Mouse (Mus musculus) adrenal gland, postnatal 25 days (tissue): ENCODE data around the gene Bhlhe41. TPM values are rescaled to one million over a fixed set of nuclear protein-coding genes. Genes with fewer than 3 reads are reported as not detected.

Experiments
- DNase-seq: peaks from one replicate; pipeline ENCODE4 v3.0.0; 2021; ENCODE audit warnings: mixed read lengths
- long read RNA-seq: library from polyadenylated mRNA; stranded (forward); transcript quantifications from one replicate; pipeline ENCODE4 v2.0.0, GENCODE M21; 2021
- total RNA-seq: library from RNA; stranded (reverse); gene quantifications from 2 replicates; pipeline ENCODE4 v1.2.3, GENCODE M21; 2021

Bhlhe41 gene
- 12.3 and 16.2 TPM in 2 replicates for total RNA-seq
- long read RNA-seq, partial matches to known transcripts: 1 of 1 reads
- long read RNA-seq, other reads (novel, unspliced or antisense): 0 of 1 reads

DNA sequence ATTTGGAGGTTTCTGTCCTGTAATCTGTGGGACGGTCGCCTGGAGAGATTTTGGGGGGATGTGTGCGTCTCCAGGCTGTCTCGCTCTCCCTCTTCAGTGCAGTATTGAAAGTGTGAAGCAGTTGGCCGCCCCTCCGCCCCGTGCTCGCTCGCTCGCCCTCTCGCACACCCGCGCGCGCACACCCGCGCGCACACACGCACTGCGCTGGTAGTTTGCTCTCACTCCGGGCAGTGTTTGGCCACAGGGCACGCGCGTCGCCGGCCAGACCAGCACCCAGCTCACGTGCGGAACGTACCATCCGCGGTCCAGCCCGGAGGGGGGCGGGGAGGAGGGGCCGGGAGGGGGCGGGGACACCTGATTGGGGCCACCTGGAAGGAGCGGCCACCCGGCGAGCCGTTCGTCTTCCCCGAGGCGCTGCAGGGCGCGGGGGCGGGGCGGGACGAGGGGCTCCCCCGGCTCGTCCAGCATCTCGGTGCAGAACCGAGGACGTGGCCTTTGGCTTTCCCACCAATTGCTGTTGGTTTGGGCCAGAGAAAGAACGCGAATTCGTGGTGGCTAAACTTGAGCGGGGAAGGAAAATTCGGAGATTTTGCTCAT is at the start of gene Bhlhe41:
Gene Bhlhe41 (minus strand): TSS at position 270 of the 597 bp plus-strand sequence.
- peak; percentile 88 for DNase-seq

DNA sequence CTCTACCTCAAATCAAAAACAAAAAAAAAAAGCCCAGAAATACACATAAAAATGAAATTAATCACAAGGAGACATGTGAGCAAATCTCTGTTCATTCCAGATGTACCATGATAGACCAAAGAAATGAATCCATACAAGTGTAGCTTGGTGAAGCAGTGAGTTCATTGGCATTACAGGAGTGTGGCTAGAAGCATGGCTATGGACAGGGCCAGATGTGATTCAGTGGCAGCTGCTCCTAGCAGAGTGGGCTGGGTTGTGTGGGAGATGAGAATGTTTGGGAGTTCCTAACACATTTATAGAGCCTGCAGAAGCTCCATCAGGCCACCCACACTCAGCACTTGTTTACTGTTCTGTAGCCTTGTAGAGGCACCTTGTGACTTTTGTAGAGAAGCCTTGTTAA is 46.9 kb upstream of the Bhlhe41 start:
- DNase-seq: no peak

DNA sequence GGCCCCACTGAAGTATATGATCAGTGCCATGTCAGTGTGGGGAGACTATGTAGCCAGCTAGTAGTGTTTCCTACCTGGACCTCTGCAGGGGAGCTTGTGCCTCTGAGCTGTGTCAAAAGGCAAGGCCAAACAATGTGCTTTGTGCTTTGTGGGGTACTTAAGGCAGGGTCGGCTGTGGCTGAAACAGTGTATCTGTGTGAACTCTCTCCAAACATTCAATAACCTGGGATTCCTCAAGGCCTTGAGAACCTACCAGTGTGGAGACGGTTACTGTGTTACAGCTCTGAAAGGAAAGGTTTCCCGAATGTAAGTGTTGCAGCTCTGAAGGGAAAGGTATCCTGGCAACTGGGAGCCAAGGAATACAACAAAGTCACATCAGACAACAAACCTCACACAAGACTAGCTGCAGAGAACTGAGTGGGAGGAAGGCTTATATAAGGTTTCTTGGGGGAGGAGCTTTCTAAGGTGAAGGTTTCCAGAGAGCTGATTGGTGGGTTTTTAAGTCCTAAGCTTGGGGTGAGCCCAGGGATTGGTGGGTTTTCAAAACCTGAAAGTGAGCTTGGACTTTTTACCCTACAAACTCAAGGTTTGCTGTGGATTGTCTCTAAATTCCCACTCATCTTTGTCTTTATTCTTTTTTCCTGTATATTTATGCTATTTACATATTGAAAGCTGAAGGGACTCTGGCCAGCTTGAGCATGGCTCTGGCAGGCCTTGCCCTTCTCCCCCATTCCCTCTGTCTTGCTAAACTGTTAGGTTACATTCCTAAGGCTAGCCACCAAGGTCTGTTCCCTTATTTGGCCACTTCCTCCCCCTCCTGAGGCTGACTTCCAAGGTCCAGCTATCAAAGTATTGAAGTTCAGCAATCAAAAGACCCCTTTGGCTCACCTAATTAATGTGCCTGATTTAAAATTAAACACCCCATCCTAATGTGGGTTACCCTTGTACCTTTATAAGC is 45.4 kb upstream of the Bhlhe41 start:
- DNase-seq: no peak

DNA sequence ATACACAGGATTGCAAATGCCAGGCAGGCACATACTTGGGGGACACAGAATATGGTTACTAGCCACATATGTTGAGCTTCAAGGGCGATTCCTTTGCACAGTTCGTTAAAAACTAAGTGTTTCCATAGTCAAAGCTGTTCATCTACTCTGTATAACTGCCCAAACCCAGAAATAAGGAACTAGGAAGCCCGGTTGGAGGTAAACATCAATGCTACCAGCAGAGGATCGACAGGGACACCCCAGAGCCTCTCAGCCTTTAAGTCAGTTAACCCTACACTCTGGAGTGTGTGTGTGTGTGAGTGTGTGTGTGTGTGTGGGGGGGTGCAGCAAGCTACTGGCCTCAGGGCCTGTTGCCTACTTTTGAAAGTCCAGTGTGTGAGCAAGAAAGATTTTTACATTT is 44.6 kb upstream of the Bhlhe41 start:
- no peak for DNase-seq

DNA sequence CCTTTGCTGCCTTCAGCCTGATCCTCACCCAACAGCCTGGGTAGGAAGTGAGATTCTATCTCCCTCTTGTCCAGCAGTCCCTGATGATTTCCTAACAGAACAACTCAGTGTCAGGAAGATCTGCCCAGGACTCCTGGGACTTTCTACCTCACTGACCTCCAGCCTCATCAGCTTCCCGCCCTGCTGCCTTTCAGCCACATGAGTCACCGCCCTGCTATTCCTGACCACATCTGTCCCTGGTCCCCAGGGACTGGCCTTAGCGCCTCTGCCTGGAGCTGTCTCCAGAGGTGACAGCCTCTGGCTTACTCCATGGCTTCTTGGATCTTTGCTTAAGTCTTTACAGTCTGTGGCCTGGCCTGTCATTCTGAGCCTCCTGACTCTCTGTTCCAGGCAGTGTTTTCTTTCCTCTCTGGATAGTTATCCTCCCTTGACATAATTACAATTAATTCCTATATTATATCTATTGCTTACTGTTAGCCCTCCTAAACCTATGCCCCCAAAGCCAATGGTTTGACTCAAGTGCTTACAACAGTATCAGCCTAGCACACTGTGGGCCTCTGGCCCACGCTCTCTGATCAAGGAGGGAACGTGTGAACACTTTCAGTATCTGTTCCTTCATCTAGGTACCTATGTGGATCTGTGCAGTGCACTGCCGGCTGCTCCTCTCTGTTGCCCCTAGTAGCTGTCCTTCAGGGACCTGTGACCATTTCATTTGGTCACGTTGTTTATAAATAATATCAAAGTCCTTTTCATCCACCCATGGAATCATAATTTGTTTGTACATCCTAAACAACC is 40.9 kb upstream of the Bhlhe41 start:
- peak; percentile 57 for DNase-seq

DNA sequence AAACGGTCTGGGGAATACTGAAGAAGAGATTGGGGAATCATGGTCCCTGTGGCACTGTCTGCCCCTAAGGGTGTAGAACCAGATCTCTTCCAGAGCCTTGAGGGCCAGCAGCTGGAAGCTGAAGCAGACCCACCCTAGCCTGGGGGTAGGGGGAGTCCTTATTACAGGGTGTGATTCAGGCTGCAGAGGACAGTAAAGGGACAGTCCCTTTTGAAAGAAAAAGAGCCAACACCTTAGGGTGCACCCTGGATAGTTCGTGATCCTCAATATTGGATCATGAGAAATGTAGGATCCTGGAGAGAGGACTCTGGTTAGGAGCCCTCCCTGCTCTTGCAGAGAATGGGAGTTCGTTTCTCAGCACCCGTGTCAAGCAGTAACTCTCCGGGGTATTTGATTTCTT is 39.3 kb upstream of the Bhlhe41 start:
- no peak for DNase-seq

DNA sequence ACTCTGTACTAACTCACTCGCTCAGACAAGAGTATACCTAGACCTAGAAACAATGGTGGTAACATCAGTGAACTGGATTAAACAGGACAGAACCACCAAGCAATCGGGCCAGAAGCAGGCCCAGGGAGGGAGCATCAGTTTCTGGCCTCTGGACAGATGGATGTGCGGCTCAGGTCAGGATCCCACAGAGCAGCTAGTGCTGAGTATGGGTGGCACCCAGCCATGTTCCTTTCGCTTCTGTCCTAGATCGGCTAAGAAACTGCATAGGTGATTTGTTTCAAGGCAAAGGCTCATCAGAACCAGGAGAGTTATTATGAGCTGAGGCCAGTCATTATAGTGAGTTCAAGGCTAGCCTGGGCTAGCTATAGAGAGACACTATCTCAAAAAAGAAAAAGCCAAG is 38.8 kb upstream of the Bhlhe41 start:
- DNase-seq: no peak

DNA sequence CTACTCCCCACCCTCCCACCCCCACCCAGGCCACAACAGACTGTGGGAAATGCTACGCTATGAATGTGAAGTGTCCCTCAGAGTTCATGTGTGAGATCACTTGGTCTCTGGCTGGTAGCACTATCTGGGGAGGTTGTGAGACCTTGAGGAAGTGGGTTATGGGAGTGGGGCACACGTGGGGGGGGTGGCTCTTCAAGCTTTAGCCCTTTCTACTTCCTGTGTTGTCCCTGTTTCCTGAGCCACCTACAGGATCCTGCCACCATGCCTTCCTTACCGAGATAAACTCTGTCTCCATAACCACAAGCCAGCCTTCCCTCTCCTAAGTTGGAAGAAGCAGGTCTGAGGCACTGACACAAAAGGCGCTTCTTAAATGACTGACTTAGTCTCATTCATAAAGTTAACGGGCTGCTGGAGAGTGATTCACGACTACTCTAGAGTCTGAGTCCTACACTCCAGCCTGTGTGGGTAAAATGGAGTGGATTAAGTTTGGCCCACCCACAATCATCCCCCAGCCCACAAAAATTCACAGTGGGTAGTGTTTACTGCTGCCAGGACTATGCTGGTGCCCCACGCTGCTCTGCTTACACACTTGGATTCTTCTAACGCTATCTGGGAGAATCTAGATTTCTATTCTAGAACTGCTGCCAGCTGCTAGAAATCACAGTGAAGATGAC is 29.4 kb upstream of the Bhlhe41 start:
- DNase-seq: no peak

DNA sequence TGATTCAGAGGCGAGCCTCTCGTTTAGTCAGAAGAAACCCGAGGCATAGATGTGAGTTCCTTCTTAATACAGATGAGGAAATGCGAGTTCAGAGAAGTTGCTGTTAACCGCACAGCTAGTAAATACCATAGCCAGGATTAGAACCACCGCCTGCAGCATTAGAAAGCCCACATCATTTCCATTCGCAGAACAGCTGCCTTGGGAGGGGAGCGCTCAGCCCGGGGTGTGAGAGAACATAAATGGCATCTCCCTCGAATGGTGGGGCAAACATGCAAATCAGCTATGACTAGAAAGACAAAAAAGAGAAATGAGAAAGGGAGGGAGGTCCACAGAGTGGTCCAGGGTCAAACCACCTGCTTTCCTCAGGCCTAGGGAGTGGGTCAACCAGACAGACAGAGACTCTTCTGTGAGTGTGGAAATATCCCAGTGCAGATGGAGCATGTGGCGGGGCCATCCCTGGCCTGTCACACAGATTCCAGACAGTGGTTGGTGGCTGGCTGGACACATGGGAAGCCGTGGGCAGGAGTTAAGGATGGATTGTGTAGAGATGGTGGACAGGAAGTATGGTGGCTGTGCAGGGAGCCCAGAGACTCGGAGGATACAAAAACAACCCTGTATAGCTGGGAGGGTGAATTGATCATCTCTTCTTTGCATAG is 28.1 kb upstream of the Bhlhe41 start:
- no peak for DNase-seq

DNA sequence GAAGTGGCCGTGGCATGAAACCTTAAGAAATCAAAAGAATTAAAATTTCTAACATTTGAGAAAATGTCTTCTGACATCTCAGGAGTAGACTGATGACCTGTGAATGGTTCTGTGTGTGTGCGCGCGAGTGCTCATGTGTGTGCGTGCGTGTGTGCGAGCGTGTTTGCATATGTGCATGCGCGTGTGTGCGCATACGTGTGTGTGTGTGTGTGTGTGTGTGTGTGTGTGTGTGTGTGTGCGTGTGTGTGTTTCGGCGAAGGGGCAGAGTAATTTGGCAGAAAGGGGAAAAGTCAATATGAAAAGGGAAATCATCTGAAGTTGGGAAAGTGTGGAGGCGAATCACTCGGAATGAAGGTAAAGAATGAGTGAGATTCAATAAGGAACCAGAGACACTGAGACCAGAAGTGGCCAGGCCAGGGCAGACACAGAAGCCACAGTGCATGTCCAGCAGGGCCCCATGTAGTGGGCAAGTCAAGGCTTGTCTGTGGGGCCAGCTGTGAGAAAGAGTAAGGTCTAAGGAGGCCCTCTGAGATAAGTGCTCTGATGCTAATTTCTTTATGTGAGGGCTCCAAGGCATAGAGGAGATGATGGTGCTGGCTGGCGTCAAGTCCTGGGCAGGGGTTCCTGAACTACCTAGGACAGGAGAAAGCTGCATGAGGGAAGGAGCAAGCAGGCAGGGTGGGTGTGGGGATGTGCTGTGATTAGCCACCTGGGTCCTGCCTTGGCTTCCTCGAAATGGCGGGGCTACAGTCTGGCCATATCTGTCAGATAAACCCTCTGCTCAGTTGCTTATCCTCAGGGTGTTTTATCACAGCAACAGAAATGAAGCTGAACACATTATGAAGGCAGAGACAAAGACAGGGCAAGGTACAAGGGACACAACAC is 27.3 kb upstream of the Bhlhe41 start:
- no peak for DNase-seq

DNA sequence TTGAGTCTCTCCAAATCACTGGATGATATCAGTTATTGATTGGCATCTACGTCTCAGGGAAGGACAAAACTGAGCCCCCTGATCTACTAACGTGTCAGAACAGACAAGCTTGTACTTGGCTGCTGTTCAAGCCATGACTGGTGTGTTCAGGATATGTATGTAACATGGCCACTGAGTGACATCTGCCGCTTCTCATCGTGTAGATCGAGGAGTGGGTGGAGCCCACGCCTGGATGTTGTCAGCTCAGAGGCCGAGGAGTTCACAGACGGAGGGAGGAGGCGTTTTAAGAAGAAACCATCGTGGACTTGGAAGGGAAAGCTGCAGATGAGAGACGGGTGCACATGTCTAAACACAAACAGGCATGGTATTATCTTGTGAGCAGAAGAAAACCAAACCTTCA is 26.6 kb upstream of the Bhlhe41 start:
- DNase-seq: no peak

DNA sequence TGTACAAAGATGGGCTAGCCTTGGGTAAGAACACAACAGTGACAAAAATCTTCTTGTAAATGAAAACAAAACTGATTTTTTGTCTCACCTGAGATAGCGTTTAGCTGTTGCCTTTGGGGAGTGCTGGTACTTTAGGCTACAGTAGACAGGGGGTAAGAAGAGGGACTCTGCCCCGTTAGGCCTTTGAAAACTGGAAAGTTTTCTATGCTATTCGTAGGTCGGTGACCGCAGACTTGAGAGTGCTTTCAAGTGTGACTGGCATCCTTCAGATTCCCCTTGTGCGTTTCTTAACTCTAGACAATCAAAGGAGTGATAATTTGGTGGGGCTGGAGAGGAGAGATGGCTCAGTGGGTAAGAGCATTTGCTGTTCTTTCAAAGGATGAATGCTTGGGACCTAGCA is 22.4 kb upstream of the Bhlhe41 start:
- no peak for DNase-seq

DNA sequence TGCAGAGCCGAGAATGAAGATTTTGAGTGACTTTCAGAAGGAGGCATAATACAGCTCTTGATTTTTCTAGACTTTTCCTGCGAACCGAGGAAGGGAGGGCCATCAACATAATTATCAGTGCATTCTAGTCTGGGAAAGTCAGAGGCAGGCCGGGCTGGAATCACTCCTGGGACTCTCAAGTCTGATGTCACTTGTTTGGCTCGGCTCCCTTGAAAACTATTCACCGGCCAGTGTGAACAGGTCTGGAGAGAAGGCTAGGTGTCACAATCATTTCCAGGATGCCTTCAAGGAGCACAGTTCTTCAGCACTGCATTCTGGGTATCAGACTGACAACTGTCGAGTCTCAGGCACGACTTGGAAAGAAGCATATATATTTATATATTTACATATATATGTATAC is 20.9 kb upstream of the Bhlhe41 start:
- DNase-seq: no peak

DNA sequence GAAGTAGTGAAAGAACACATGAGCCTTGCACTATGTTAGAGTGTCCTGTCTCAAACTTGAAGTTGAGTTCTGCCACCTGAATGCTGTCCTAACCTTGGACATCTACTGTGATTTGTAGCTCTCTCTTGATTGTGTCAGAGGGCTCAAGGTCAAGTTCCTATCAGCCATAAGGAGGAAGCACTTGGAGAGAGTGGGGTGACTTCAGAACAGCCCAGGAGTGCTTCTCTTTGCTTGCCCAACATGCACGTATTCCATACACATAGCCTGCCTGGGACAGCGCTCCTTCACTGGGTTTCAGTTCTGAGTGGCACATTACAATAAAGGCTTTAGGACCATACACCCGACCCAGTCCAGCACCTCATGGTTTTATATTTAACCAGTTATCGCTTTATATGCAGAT is 19.7 kb upstream of the Bhlhe41 start:
- DNase-seq: no peak

DNA sequence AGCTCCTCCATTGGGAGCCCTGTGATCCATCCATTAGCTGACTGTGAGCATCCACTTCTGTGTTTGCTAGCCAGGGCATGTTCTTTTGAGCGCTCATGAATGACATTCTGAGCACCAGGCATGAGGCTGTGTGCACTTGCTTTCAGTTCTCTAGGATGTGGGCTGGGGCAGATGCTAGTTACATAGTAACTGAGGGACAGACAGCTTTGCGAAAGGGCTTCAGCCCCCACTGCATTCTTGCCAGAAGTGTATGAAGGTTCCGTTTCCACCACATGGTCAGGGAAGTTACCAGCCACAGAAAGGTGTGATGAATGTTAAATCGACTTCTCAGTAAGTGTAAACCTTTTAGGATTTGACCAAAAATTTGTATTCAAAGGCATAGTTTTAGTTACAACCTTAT is 18.3 kb upstream of the Bhlhe41 start:
- no peak for DNase-seq

DNA sequence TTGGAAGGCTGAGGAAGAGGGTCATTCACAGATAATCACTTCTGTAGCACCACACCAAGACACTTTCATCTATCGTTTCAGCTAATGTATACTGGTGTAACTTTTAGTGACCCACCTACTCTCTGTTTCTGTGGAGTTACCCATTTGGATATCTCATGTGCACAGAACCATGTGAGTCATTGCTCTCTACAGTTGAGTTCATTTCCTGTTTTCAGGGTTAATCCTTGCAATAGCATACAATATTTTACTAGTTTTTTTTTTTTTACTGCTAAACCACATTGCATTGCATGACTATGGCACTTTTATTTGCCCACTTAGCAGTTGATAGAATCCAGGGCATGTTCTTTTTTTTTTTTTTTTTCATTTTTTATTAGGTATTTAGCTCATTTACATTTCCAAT is 17.7 kb upstream of the Bhlhe41 start:
- no peak for DNase-seq

DNA sequence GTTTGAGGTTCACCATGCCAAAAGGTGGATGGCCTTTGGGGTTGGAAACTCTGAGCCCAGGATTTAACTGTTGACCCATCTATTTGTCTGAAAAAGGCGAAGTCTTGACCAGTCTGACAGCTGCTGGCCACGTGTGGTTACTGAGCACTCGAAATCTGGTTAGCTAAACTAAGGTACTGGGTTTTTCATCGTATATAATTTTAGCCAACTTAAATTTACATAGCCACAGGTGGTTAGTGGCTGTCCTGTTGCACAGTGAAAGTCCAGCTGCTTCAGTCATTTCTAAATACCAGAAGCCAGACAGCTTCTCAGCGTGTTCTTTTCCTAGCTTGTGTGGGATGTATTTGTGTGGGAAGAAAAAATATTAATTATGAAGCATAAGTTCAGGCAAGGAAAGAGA is 15.3 kb upstream of the Bhlhe41 start:
- DNase-seq: no peak

DNA sequence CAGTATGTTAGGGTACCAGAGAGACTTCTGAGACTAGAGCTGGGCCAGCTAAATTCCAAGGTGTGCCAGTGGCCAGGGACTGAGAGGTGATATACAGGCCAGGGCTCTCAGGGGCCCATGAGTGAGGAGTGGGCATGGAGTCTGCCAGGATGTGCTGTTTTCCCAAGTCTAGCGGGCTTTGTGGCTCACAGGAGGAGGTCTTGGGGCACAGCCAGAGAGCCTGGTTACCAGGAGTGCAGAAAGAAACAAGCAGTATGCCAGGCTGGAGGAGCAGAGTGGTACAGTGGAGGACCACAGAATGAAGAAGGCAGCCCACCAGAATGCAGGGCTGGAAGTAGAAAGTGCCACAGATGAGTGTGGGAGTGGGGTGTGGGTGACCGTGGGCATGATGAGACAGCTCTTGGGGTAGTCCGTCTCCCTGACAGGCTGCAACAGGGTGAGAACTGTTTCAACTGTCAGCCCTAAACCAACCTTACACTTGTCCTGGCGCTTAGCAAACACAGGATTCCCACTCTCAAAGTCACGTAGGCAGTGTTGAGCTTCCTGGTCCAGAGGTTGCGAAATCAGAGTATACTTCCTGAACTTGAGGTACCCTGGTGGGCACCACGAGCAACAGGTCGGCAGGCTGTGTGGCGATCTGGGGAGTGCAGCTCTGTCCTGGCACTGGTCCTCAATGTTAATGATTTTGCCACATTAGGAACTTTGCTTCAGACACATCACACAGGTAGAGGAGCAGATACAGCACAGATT is 11.8 kb upstream of the Bhlhe41 start:
- no peak for DNase-seq

DNA sequence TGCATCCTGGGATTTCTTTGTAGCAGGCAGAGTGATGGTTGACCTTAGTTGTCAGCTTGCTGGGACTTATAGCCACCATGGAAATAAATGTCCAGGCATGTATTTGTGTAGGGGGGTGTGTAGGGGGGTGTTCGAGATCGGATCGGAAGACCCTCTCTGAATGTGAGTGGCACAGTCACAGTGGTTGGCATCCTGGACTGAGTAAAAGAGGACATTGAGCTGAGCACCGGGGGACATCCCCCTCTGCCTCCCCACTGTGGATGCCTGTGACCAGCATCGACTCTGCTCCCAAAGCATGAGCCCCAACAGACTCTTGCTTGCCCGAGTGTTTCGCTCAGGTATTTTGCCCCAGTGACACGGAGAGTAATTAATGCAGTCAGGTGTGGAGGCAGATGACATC is 8.0 kb upstream of the Bhlhe41 start:
- DNase-seq: no peak

DNA sequence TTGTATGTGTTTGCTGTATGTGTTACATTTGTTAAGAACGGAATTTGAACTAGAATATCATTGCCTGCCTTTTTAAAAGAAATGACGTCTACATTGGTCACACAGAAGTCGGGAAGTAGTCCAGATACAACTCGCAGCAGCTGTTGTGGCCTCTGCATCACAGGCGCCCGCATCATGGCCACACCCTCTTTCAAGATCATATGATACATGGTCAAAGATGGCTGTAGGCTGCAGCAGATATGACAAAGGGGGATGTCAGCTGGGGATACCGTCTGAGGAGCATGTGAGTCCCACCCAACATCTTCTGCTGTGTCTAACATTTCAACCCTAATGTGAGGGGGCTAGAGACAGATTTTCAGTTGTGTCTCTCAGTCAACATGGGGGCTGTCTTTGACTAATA is 6.7 kb upstream of the Bhlhe41 start:
- DNase-seq: no peak
